Mouse (Mus musculus) midbrain, embryonic 11.5 days (tissue): ENCODE measurements around the gene 4930524J08Rik. TPM values are rescaled to one million over a fixed set of nuclear protein-coding genes. Genes with fewer than 3 reads are reported as not detected.

Experiments
- ATAC-seq: fragments of 200-750 bp; cut with Nextera tagmentation; 2 replicates; pipeline ENCODE4 v1.8.0; 2017; ENCODE audit warnings: moderate TSS enrichment, moderate library complexity; ENCODE audit not compliant: low FRiP score
- DNase-seq: peaks from one replicate; pipeline ENCODE4 v3.0.0; 2015; ENCODE audit warnings: low spot score; ENCODE audit errors: missing footprints
- H3K27ac ChIP-seq: fragments of 300-500 bp; sonication (generic); 2 replicates; pipeline ENCODE4 v1.5.1; 2014; ENCODE audit warnings: low read depth, low read length
- H3K27me3 ChIP-seq: fragments of 300-500 bp; sonication (generic); 2 replicates; pipeline ENCODE4 v1.6.1; 2014; ENCODE audit warnings: mild to moderate bottlenecking, low read length, moderate library complexity, mixed read lengths; ENCODE audit not compliant: control insufficient read depth, insufficient read depth
- H3K36me3 ChIP-seq: fragments of 300-500 bp; sonication (generic); 2 replicates; pipeline ENCODE4 v1.6.1; 2014; ENCODE audit warnings: mild to moderate bottlenecking, low read length, moderate library complexity, mixed read lengths; ENCODE audit not compliant: control insufficient read depth, insufficient read depth
- H3K4me1 ChIP-seq: fragments of 300-500 bp; sonication (generic); 2 replicates; pipeline ENCODE4 v1.6.1; 2014; ENCODE audit warnings: low read length; ENCODE audit not compliant: control insufficient read depth, insufficient read depth
- H3K4me2 ChIP-seq: fragments of 300-500 bp; sonication (generic); 2 replicates; pipeline ENCODE4 v1.6.1; 2014; ENCODE audit warnings: mild to moderate bottlenecking, moderate library complexity
- H3K4me3 ChIP-seq: fragments of 300-500 bp; sonication (generic); 2 replicates; pipeline ENCODE4 v1.5.1; 2014; ENCODE audit warnings: low read depth, low read length
- H3K9ac ChIP-seq: fragments of 300-500 bp; sonication (generic); 2 replicates; pipeline ENCODE4 v1.6.1; 2014; ENCODE audit warnings: low read length
- H3K9me3 ChIP-seq: fragments of 300-500 bp; sonication (generic); 2 replicates; pipeline ENCODE4 v1.6.1; 2016; ENCODE audit warnings: low read length; ENCODE audit not compliant: control insufficient read depth
- WGBS: fragments of 180-500 bp; shearing (Covaris S2); extraction: QIAGEN DNeasy Blood & Tissue Kit; methylation state at CpG from one replicate; pipeline ENCODE4 v1.1.7; 2014; 5-methylcytosine and 5-hydroxymethylcytosine counted together
- polyA plus RNA-seq: library from polyadenylated mRNA; unstranded; fragments of >200 nt; fragmentation: Nextera tagmentation; extraction: Ambion mirVana; gene quantifications from 2 replicates; pipeline ENCODE4 v1.2.1, GENCODE M21; 2014

The 4930524J08Rik gene
- polyA plus RNA-seq, 1 experiment from 2014 or later, result 2.0 TPM

DNA sequence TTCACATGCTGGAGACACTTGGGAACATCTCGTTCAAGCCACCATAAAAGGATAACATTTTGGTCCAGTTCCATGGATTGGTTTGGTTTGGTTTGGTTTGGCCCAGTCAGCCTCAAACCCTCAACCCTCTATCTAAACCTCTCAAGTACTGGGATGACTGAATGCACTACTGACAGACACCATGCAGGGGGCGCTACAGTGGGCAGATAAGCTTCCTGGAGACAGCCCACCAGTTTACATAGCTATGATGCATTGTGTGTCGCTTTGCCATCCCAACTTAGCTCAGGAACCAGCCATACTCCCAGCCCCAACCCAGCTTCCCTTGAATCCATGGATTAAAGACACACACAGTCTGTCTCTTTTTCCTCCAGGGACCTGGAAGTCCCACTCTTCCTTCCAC, 29.6 kb downstream of the 4930524J08Rik start:
- H3K27me3 ChIP-seq, result no peaks in the 10 kb centered on the region
- H3K9me3 ChIP-seq, result no peaks in the 10 kb centered on the region
- no peak overlapping the region for H3K27ac ChIP-seq
- H3K4me3 ChIP-seq, result no peak overlapping the region
- H3K9ac ChIP-seq, result no peak overlapping the region
- no peak for DNase-seq
- no peaks in the 10 kb centered on the region for H3K4me1 ChIP-seq
- H3K36me3 ChIP-seq, result no peaks in the 10 kb centered on the region
- ATAC-seq, result no peak
- no peak overlapping the region for H3K4me2 ChIP-seq
- WGBS, result 62% methylated on average over 3 of the region's 3 CpGs

- H3K4me2 ChIP-seq, result no peak overlapping the region
- ATAC-seq, result no peak
- no peaks in the 10 kb centered on the region for H3K36me3 ChIP-seq
- no peak overlapping the region for H3K27ac ChIP-seq
- no peaks in the 10 kb centered on the region for H3K4me1 ChIP-seq
- H3K9ac ChIP-seq, result no peak overlapping the region
- no peaks in the 10 kb centered on the region for H3K9me3 ChIP-seq
- no peak overlapping the region for H3K4me3 ChIP-seq
- no peak for DNase-seq
- H3K27me3 ChIP-seq, result no peaks in the 10 kb centered on the region
- WGBS, result 92% methylated on average over 9 of the region's 9 CpGs
Observed at GRCm38 (mm10) chr5:100012599-100012998, 33.7 kb downstream of the 4930524J08Rik start.

DNA sequence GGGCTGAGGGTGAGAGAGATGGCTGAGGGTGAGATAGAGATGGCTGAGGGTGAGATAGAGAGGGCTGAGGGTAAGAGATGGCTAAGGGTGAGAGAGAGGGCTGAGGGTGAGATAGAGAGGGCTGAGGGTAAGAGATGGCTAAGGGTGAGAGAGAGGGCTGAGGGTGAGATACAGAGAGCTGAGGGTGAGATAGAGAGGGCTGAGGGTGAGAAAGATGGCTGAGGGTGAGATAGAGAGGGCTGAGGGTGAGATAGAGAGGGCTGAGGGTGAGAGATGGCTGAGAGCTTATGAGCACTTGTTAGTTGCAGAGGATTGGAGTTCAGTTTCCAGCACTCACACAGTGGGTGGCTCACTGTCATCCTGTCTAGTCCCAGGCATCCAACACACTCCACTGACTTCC, 41.2 kb downstream of the 4930524J08Rik start:
- Histone ChIP-seq H3K36me3 (no peaks in the 10 kb centered on the region), H3K27me3 (no peaks in the 10 kb centered on the region), H3K9ac (no peak overlapping the region), H3K4me2 (no peak overlapping the region), H3K9me3 (no peaks in the 10 kb centered on the region), H3K27ac (no peak overlapping the region), H3K4me3 (no peak overlapping the region), H3K4me1 (no peaks in the 10 kb centered on the region)
- DNase-seq (no peak), ATAC-seq (no peak)

- Histone ChIP-seq H3K4me2 (no peak overlapping the region), H3K9me3 (no peaks in the 10 kb centered on the region), H3K9ac (no peak overlapping the region), H3K36me3 (no peaks in the 10 kb centered on the region), H3K27ac (no peak overlapping the region), H3K27me3 (no peaks in the 10 kb centered on the region), H3K4me1 (no peaks in the 10 kb centered on the region), H3K4me3 (no peak overlapping the region)
- DNase-seq (no peak), ATAC-seq (no peak)
- WGBS, result 73% methylated on average over 5 of the region's 5 CpGs
Observed at GRCm38 (mm10) chr5:100024403-100024802, 45.5 kb downstream of the 4930524J08Rik start.

DNA sequence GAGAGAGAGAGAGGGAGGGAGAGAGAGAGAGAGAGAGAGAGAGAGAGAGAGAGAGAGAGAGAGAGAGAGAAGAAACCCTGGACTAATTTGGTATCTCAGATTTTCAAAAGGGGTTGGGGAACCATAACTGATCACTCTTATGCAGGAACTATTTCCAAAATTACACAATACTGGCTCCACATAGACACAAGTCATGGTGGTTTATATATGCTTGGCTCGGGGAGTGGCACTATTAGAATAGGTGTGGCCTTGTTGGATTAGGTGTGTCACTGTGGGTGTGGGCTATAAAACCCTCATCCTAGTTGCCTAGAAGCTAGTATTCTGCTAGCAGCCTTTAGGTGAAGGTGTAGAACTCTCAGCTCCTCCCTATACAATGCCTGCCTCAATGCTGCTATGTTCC, 46.0 kb downstream of the 4930524J08Rik start:
- Histone ChIP-seq H3K9me3 (no peaks in the 10 kb centered on the region), H3K9ac (no peak overlapping the region), H3K4me1 (no peaks in the 10 kb centered on the region), H3K36me3 (no peaks in the 10 kb centered on the region), H3K4me3 (no peak overlapping the region), H3K27ac (no peak overlapping the region), H3K27me3 (no peaks in the 10 kb centered on the region), H3K4me2 (no peak overlapping the region)
- no peak for DNase-seq
- ATAC-seq, result no peak
- 77% methylated on average over 1 of the region's 1 CpGs for WGBS

Other genes starting within 250 kb of the 4930524J08Rik start
- 28.6 and 29.7 TPM in 2 replicates for gene Rasgef1b, start 250.0 kb upstream of the 4930524J08Rik start, polyA plus RNA-seq
- not detected in 2 replicates for gene Vamp9, start 72.8 kb upstream of the 4930524J08Rik start, polyA plus RNA-seq
- gene Hnrnpd, start 123 bp upstream of the 4930524J08Rik start, polyA plus RNA-seq, result 282 and 289 TPM in 2 replicates
- 289 and 297 TPM in 2 replicates for gene Hnrnpdl, start 60.6 kb downstream of the 4930524J08Rik start, polyA plus RNA-seq
- gene Enoph1, start 60.9 kb downstream of the 4930524J08Rik start, polyA plus RNA-seq, result 43.2 and 44.5 TPM in 2 replicates
- 3.0 TPM in 2 replicates for gene Tmem150c, start 180.7 kb downstream of the 4930524J08Rik start, polyA plus RNA-seq